Mouse (Mus musculus) myocyte (in vitro differentiated cells): ENCODE data around the gene Ptges2.

ENCODE experiments used
- CEBPB ChIP-seq: IDR thresholded peaks from 2 replicates; pipeline ENCODE4 v1.6.1; 2011; ENCODE audit warnings: mild to moderate bottlenecking, moderate library complexity; ENCODE audit not compliant: poor library complexity, insufficient read depth, severe bottlenecking
- E2F4 ChIP-seq: IDR thresholded peaks from one replicate; pipeline ENCODE4 v1.6.1; 2011; ENCODE audit warnings: mild to moderate bottlenecking, control low read depth, moderate library complexity; ENCODE audit not compliant: insufficient read depth
- MAX ChIP-seq: IDR thresholded peaks from one replicate; pipeline ENCODE4 v1.6.1; 2011; ENCODE audit warnings: low read depth, mild to moderate bottlenecking, control low read depth
- MYOD1 ChIP-seq, 3 experiments: IDR thresholded peaks; one replicate each; pipeline ENCODE4 v1.6.1; 2011; ENCODE audit warnings: control low read depth in 2 of 3, low read depth in 2 of 3, mild to moderate bottlenecking in 2 of 3, moderate library complexity in 1 of 3; ENCODE audit not compliant: insufficient read length in 2 of 3, control insufficient read depth in 1 of 3
- POLR2A ChIP-seq: IDR thresholded peaks from one replicate; pipeline ENCODE4 v1.6.1; 2011; ENCODE audit warnings: low read depth, mild to moderate bottlenecking, control low read depth, moderate library complexity; ENCODE audit not compliant: insufficient read length
- POLR2AphosphoS2 ChIP-seq: IDR thresholded peaks from one replicate; pipeline ENCODE4 v1.6.1; 2011; ENCODE audit warnings: low read depth, control low read depth; ENCODE audit not compliant: insufficient read length
- SRF ChIP-seq: IDR thresholded peaks from one replicate; pipeline ENCODE4 v1.6.1; 2011; ENCODE audit warnings: low read depth; ENCODE audit not compliant: control insufficient read depth, insufficient read length
- TCF12 ChIP-seq: IDR thresholded peaks from one replicate; pipeline ENCODE4 v1.6.1; 2011; ENCODE audit warnings: mild to moderate bottlenecking, control low read depth; ENCODE audit not compliant: poor library complexity, insufficient read depth, severe bottlenecking
- USF1 ChIP-seq: IDR thresholded peaks from one replicate; pipeline ENCODE4 v1.6.1; 2011; ENCODE audit warnings: low read depth, mild to moderate bottlenecking, control low read depth, moderate library complexity

GRCm38 (mm10) chr2:32438733-32439132, 43.0 kb downstream of the Ptges2 start:
- TF ChIP-seq POLR2A: no peak
- no peak for TF ChIP-seq MYOD1 (IDR thresholded peaks at IDR 0.05; ENCODE audit: control insufficient read depth in 1 of 3, insufficient read length in 2 of 3, low read depth in 2 of 3)
- no peak for TF ChIP-seq CEBPB
- no peak for TF ChIP-seq E2F4
- no peak for TF ChIP-seq SRF
- no peak for TF ChIP-seq POLR2AphosphoS2
- TF ChIP-seq MAX: no peak
- no peak for TF ChIP-seq TCF12
- no peak for TF ChIP-seq USF1
